Mouse (Mus musculus) layer of hippocampus, postnatal 10 days (tissue): ENCODE measurements around the gene C1qtnf7. TPM values are rescaled to one million over a fixed set of nuclear protein-coding genes. Genes with fewer than 3 reads are reported as not detected.
A peak's percentile ranks its signal among the peaks of the same experiment; 100 is the strongest.

Experiments used
- DNase-seq, 2 experiments: peaks; one replicate each; pipeline ENCODE4 v3.0.0; 2021; ENCODE audit warnings: low spot score in 2 of 2
- total RNA-seq, 2 experiments: library from RNA; stranded (reverse); gene quantifications; 2 replicates each; pipeline ENCODE4 v1.2.3; 2021

Gene C1qtnf7
- total RNA-seq, 2 experiments from 2014 or later = 0.82 to 0.83 TPM

- no peak for DNase-seq
Observed at GRCm38 (mm10) chr5:43539168-43539516, 23.8 kb downstream of the C1qtnf7 start.

GRCm38 (mm10) chr5:43539871-43540270 is 24.5 kb downstream of the C1qtnf7 start:
- DNase-seq = no peak

GRCm38 (mm10) chr5:43541492-43541891 is 26.2 kb downstream of the C1qtnf7 start:
- no peak for DNase-seq

- DNase-seq = peak; percentile 36 to 41
Observed at GRCm38 (mm10) chr5:43542246-43542845, 27.0 kb downstream of the C1qtnf7 start.

- no peak for DNase-seq
Observed at GRCm38 (mm10) chr5:43549951-43550350, 34.6 kb downstream of the C1qtnf7 start.

GRCm38 (mm10) chr5:43550444-43550843 is 35.1 kb downstream of the C1qtnf7 start:
- DNase-seq = no peak

GRCm38 (mm10) chr5:43554871-43555270 is 39.5 kb downstream of the C1qtnf7 start:
- DNase-seq = no peak

GRCm38 (mm10) chr5:43555406-43555805 is 40.1 kb downstream of the C1qtnf7 start:
- DNase-seq = no peak

GRCm38 (mm10) chr5:43557436-43557835 is 42.1 kb downstream of the C1qtnf7 start:
- peak in 1 of 2 experiments; percentile 17 for DNase-seq

GRCm38 (mm10) chr5:43561639-43562252 is 46.4 kb downstream of the C1qtnf7 start:
- no peak for DNase-seq

GRCm38 (mm10) chr5:43569720-43570359 is 54.5 kb downstream of the C1qtnf7 start:
- DNase-seq = no peak

GRCm38 (mm10) chr5:43582876-43583275 is 67.5 kb downstream of the C1qtnf7 start:
- DNase-seq = peak; percentile 16

- DNase-seq = no peak
Observed at GRCm38 (mm10) chr5:43583326-43584120, 68.2 kb downstream of the C1qtnf7 start.

GRCm38 (mm10) chr5:43584464-43584863 is 69.1 kb downstream of the C1qtnf7 start:
- no peak for DNase-seq

- no peak for DNase-seq
Observed at GRCm38 (mm10) chr5:43585406-43586245, 70.3 kb downstream of the C1qtnf7 start.

GRCm38 (mm10) chr5:43588791-43589439 is 73.6 kb downstream of the C1qtnf7 start:
- DNase-seq = no peak

- no peak for DNase-seq
Observed at GRCm38 (mm10) chr5:43589440-43589830, 74.1 kb downstream of the C1qtnf7 start.

- DNase-seq = peak; percentile 8 to 23
Observed at GRCm38 (mm10) chr5:43590311-43590731, 75.0 kb downstream of the C1qtnf7 start.

- DNase-seq = no peak
Observed at GRCm38 (mm10) chr5:43601601-43602000, 86.3 kb downstream of the C1qtnf7 start.

GRCm38 (mm10) chr5:43602518-43602917 is 87.2 kb downstream of the C1qtnf7 start:
- no peak for DNase-seq
